Comparison of ENCODE assay signal across 14 mouse cellular contexts in the genomic region with DNA sequence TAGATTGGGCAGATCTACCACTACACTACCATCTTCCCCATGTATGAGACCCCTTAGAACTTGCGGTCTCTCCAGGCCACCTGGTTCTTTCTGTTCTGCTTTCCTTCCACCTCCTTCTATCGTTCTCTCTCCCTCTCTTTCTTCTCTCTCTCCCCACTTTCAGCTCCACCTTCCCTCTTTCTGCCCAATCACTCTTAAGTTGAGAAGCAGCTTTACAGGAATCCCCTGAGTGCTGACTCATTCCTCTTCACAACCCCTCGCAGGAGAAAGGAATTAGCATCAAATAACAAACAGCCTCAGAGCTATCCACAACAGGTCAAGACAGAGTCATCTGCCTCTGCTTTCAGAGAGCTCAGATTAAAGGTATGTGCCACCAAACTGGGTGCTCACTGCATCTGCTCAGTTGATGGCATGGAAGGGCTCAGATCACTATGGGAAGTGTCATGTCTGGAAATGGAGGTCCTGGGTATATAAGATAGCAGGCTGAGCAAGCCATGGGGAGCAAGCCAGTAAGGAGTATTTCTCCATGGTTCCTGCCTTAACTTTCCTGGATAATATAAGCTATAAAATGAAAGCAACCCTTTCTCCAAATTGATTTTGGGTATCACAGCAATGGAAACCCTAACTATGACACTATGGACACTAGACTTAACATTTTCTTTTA. TPM values are rescaled to one million over a fixed set of nuclear protein-coding genes. Genes with fewer than 3 reads are reported as not detected.
DNase-seq lines count a peak whose midpoint lies in the region; ATAC-seq lines count a peak whose summit lies in the region.
"Had no signal": no experiment of that assay in that cellular context is flagged by ENCODE, and none has a peak within 500 bp of the region (broad histone marks: within the 10 kb centered on the region; RNA-seq: fewer than 3 reads in every experiment).

No protein-coding gene starts in this region.

- H3K9me3 ChIP-seq in liver, embryonic 13.5 days (replicated peaks): no peaks in the 10 kb centered on the region
- H3K9me3 ChIP-seq: forebrain, embryonic 13.5 days had no signal

- no peaks in the 10 kb centered on the region for H3K27me3 ChIP-seq in liver, embryonic 13.5 days
- H3K27me3 ChIP-seq: forebrain, embryonic 13.5 days had no signal

- H3K4me3 ChIP-seq in liver, embryonic 13.5 days (replicated peaks): no peak overlapping the region
- H3K4me3 ChIP-seq: forebrain, embryonic 13.5 days had no signal

- DNase-seq in B cell, adult 2 months: peak; percentile 14 to 23
- peak; percentile 47 for DNase-seq in ES-CJ7 (ENCODE audit: low read depth, low spot score)
- peak; percentile 39 for DNase-seq in c-Kit-positive CD71-positive TER-119-positive erythroid progenitor cells, embryonic 14.5 days (ENCODE audit: low spot score)
- DNase-seq in liver, embryonic 13.5 days: no peak
- DNase-seq in layer of hippocampus, postnatal 36 days: no peak
- DNase-seq in thymus, postnatal 4 days: no peak
- DNase-seq: adrenal gland, postnatal 10 days; cerebellum, postnatal 10 days; heart, postnatal 4 days; lung, embryonic 14.5 days had no signal

- ATAC-seq in liver, embryonic 13.5 days (ENCODE audit: low read depth): peak; percentile 81
- no peak for ATAC-seq in CD4-positive, CD25-positive, alpha-beta regulatory T cell, adult 4 months
- ATAC-seq: forebrain, embryonic 13.5 days; intestine, embryonic 16.5 days had no signal

- peak overlapping the region; percentile 85 for H3K27ac ChIP-seq in liver, embryonic 13.5 days
- H3K27ac ChIP-seq: forebrain, embryonic 13.5 days; kidney, postnatal 0 days had no signal

- H3K36me3 ChIP-seq in liver, embryonic 13.5 days: peaks cover 56% of the 10 kb centered on the region

- peaks cover 45% of the 10 kb centered on the region for H3K4me1 ChIP-seq in liver, embryonic 13.5 days (replicated peaks)

- peak overlapping the region; percentile 39; the same call in 1 of the 2 replicates for H3K9ac ChIP-seq in liver, embryonic 13.5 days
- H3K9ac ChIP-seq: forebrain, embryonic 13.5 days; lung, embryonic 14.5 days had no signal

- peak overlapping the region; percentile 18 for H3K4me2 ChIP-seq in liver, embryonic 13.5 days
- H3K4me2 ChIP-seq: forebrain, embryonic 13.5 days; lung, embryonic 14.5 days had no signal

- WGBS in liver, embryonic 13.5 days (ENCODE audit: insufficient replicate concordance): 40% methylated on average over 3 of the region's 3 CpGs

RNA-seq across cellular contexts. Expression of gene Nup153, which starts 11.6 kb away (rescaled TPM):
- polyA plus RNA-seq in liver, embryonic 13.5 days (2015; fragmentation: Nextera tagmentation; extraction: Ambion mirVana): 18.6 and 20.7 TPM in 2 replicates
- 10 to 100 TPM; 51.7 to 77.9 TPM for polyA plus RNA-seq in CD4-positive, CD25-positive, alpha-beta regulatory T cell, adult 4 months (2017; shearing (Covaris generic))
- 10 to 100 TPM; 48.8 to 59.2 TPM for total RNA-seq in layer of hippocampus, postnatal 36 days (2021)

RNA-seq across cellular contexts. Expression of gene Fam8a1, which starts 46.8 kb away (rescaled TPM):
- 3.0 TPM in 2 replicates for polyA plus RNA-seq in liver, embryonic 13.5 days (2015; fragmentation: Nextera tagmentation; extraction: Ambion mirVana)
- 1 to 10 TPM; 8.5 to 9.0 TPM for polyA plus RNA-seq in CD4-positive, CD25-positive, alpha-beta regulatory T cell, adult 4 months (2017; shearing (Covaris generic))
- total RNA-seq in layer of hippocampus, postnatal 36 days (2021): 10 to 100 TPM; 75.8 to 80.9 TPM

Comparison
In these comparisons a context has a peak if more than half of its experiments do, and no peak if none do; other contexts are left out.
1. DNase-seq: peak in B cell, adult 2 months (2 of 2), ES-CJ7 (single experiment) and c-Kit-positive CD71-positive TER-119-positive erythroid progenitor cells, embryonic 14.5 days (single experiment); none in liver, embryonic 13.5 days (single experiment), layer of hippocampus, postnatal 36 days (0 of 2) and thymus, postnatal 4 days (single experiment).